Mouse (Mus musculus): ENCODE results near the gene Bcl2l2.
A peak's percentile ranks its signal among the peaks of the same experiment; 100 is the strongest.

Bcl2l2 gene

DNA sequence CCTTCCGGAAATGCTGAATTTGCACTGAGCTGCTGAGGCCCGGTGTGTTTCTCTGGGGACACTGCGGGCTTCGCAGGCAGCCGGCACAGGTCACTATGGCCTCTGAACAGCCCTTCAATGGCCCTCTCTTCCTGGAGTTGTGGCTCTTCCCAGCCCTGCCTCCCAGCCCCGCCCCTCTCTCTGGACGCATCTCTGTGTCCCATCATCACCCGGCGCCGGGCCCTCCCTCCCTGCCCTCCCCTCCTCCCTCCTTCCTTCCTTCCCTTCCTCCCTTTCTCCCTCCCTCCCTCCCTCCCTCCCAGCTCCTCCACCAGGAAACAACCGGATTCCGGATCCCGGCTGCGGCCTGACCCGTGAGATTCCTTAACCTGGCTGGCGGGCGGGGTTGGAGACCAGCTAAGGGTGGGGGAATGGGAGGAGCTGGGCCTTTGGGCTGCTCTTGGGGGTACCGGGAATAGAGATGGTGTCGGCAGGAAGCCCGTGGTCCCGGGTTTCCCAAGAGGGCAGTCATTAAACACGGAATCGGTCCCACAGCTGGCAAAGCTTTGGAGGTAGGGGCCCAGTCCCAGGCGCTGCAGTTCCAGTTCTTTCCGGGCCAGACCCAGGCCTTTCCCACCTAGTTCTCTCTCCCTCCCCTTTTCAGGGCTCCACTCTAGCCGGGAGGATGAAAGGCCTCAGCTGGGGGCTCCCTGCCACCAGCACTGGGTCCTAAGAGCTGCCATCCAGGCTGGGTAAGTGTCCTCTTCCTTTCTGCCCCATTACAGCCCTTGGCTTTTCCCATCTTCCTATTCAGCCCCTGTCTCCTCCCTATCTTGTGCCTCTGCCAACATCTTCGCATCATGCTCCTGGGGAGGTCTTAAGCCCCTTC lies at the start of gene Bcl2l2, which contains the start of gene Gm20521:
Bcl2l2 (plus strand) TSS at position 224 of the 868 bp plus-strand sequence.
Gm20521 (plus strand) TSS at position 288 of the 868 bp plus-strand sequence.
- TF ChIP-seq CTCF (conservative IDR thresholded peaks at IDR 0.05; ENCODE audit: low read length) (no peak), POU5F1 (IDR thresholded peaks at IDR 0.05; ENCODE audit: borderline replicate concordance, low read length) (no peak), NANOG (IDR thresholded peaks at IDR 0.05; ENCODE audit: borderline replicate concordance, low read length) (no peak)
- no peaks in the 10 kb centered on the region for H3K9me3 ChIP-seq (ENCODE audit: low read length)
- peaks cover 18% of the 10 kb centered on the region for H3K36me3 ChIP-seq (ENCODE audit: insufficient read depth, low read length)
- peaks cover 44% of the 10 kb centered on the region for H3K4me1 ChIP-seq (replicated peaks; ENCODE audit: low read depth, low read length)
- peak within 1 kb of the TSS; percentile 80 for H3K4me3 ChIP-seq (replicated peaks; ENCODE audit: low read length)
- peaks cover 3% of the 10 kb centered on the region; the same call in 1 of the 2 replicates for H3K27me3 ChIP-seq (ENCODE audit: insufficient read depth, low read length)

DNA sequence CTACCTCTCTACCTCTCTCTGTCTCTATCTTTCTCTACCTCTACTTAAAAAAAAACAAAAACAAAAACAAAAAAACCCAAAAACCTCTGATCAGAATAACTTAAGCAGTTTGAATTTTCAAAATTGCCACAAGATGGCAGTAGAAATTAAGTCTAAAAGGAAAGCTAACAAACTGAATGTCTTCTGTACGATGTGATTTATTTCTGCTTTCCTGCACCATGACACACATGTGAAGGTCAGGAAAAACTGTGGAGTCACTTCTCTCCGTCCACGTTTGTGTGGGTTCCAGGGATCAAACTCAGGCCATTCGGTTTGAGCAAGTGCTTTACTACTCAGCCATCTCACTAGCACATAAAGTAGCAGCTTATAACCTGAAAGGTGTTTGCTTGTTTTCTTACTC lies 39.7 kb upstream of the Bcl2l2 start:
- H3K4me3 ChIP-seq (replicated peaks; ENCODE audit: low read length), result no peak overlapping the region
- no peaks in the 10 kb centered on the region for H3K9me3 ChIP-seq (ENCODE audit: low read length)
- H3K27me3 ChIP-seq (ENCODE audit: insufficient read depth, low read length), result no peaks in the 10 kb centered on the region
- no peaks in the 10 kb centered on the region for H3K4me1 ChIP-seq (replicated peaks; ENCODE audit: low read depth, low read length)
- TF ChIP-seq POU5F1 (IDR thresholded peaks at IDR 0.05; ENCODE audit: borderline replicate concordance, low read length), result no peak
- TF ChIP-seq CTCF (conservative IDR thresholded peaks at IDR 0.05; ENCODE audit: low read length), result peak; percentile 11
- no peak for TF ChIP-seq NANOG (IDR thresholded peaks at IDR 0.05; ENCODE audit: borderline replicate concordance, low read length)
- H3K36me3 ChIP-seq (ENCODE audit: insufficient read depth, low read length), result no peaks in the 10 kb centered on the region

- H3K9me3 ChIP-seq (ENCODE audit: low read length), result no peaks in the 10 kb centered on the region
- no peaks in the 10 kb centered on the region for H3K4me1 ChIP-seq (replicated peaks; ENCODE audit: low read depth, low read length)
- no peaks in the 10 kb centered on the region for H3K27me3 ChIP-seq (ENCODE audit: insufficient read depth, low read length)
- 0 out of 2 replicates have a peak, but pooled peaks cover 4% of the 10 kb centered on the region for H3K36me3 ChIP-seq (ENCODE audit: insufficient read depth, low read length)
- H3K4me3 ChIP-seq (replicated peaks; ENCODE audit: low read length), result no peak overlapping the region
- TF ChIP-seq CTCF (conservative IDR thresholded peaks at IDR 0.05; ENCODE audit: low read length), result no peak
- no peak for TF ChIP-seq NANOG (IDR thresholded peaks at IDR 0.05; ENCODE audit: borderline replicate concordance, low read length)
These were observed 27.5 kb upstream of the Bcl2l2 start for GRCm38 (mm10) chr14:54855726-54856125.

DNA sequence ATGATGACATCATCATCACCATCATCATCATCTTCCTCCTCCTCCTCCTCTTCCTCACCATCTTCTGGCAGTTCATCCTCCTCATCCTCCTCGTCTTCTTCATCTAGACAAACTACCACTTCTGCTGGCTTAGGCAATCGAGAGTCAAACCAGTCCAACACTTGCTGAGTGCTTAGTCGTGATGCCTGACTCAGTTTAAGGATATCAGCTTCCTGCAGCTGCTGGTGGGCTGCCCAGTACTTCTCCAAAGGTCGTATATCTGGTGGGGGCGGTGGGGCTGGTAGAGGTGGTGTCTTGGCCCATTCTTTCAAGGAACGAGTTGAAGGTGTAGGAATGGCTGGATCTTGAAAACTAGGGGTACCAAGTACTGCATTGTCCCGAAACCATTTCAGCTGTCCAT lies 26.5 kb upstream of the Bcl2l2 start:
- no peaks in the 10 kb centered on the region for H3K4me1 ChIP-seq (replicated peaks; ENCODE audit: low read depth, low read length)
- H3K4me3 ChIP-seq (replicated peaks; ENCODE audit: low read length), result no peak overlapping the region
- H3K9me3 ChIP-seq (ENCODE audit: low read length), result no peaks in the 10 kb centered on the region
- H3K27me3 ChIP-seq (ENCODE audit: insufficient read depth, low read length), result no peaks in the 10 kb centered on the region
- TF ChIP-seq CTCF (conservative IDR thresholded peaks at IDR 0.05; ENCODE audit: low read length) (no peak), POU5F1 (IDR thresholded peaks at IDR 0.05; ENCODE audit: borderline replicate concordance, low read length) (no peak), NANOG (IDR thresholded peaks at IDR 0.05; ENCODE audit: borderline replicate concordance, low read length) (no peak)
- H3K36me3 ChIP-seq (ENCODE audit: insufficient read depth, low read length), result 0 out of 2 replicates have a peak, but pooled peaks cover 4% of the 10 kb centered on the region

DNA sequence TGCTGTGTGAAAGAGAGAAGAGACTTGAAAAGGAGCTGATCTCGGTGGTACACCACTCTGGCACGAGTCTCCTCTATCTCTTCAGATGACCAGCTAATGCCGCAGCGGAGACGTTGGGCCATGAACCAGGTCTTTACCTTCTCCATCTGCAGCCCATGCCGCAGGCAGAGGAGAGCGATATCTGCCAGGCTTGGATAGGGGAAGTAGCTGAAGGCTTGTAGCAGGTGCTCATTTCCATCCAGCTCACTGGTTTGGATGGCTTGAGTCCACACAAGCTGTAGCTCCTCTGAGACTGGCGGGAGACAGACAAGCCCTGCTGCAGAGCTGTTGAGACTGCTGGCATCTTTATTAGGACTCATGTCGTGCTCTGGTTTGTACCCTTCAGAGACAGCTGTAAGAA lies 25.3 kb upstream of the Bcl2l2 start:
- Histone ChIP-seq H3K27me3 (ENCODE audit: insufficient read depth, low read length) (no peaks in the 10 kb centered on the region), H3K4me1 (replicated peaks; ENCODE audit: low read depth, low read length) (no peaks in the 10 kb centered on the region), H3K36me3 (ENCODE audit: insufficient read depth, low read length) (0 out of 2 replicates have a peak, but pooled peaks cover 4% of the 10 kb centered on the region), H3K4me3 (replicated peaks; ENCODE audit: low read length) (no peak overlapping the region), H3K9me3 (ENCODE audit: low read length) (no peaks in the 10 kb centered on the region)
- TF ChIP-seq CTCF (conservative IDR thresholded peaks at IDR 0.05; ENCODE audit: low read length), result no peak
- TF ChIP-seq POU5F1 (IDR thresholded peaks at IDR 0.05; ENCODE audit: borderline replicate concordance, low read length), result no peak
- TF ChIP-seq NANOG (IDR thresholded peaks at IDR 0.05; ENCODE audit: borderline replicate concordance, low read length), result no peak

DNA sequence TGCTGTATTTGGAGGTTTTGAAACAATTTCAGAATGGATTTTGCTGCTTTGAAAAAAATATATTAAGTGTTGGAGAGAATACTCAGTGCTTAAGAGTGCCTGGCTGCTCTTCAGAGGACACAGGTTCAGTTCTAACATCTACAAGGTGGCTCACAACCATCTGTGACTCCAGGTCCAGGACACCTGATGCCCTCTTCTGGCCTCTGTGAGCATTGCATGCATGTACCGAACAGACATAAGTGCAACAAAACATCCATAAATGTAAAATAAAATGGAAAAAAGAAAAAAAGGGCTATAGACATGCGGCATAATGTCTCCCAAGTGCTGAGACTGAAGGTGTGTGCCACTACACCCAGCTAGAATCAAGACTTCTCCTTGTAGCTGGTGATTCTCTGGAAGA lies 22.7 kb upstream of the Bcl2l2 start:
- Histone ChIP-seq H3K4me3 (replicated peaks; ENCODE audit: low read length) (no peak overlapping the region), H3K27me3 (ENCODE audit: insufficient read depth, low read length) (no peaks in the 10 kb centered on the region), H3K4me1 (replicated peaks; ENCODE audit: low read depth, low read length) (peaks cover 12% of the 10 kb centered on the region), H3K9me3 (ENCODE audit: low read length) (no peaks in the 10 kb centered on the region), H3K36me3 (ENCODE audit: insufficient read depth, low read length) (0 out of 2 replicates have a peak, but pooled peaks cover 4% of the 10 kb centered on the region)
- TF ChIP-seq POU5F1 (IDR thresholded peaks at IDR 0.05; ENCODE audit: borderline replicate concordance, low read length) (no peak), CTCF (conservative IDR thresholded peaks at IDR 0.05; ENCODE audit: low read length) (peak; percentile 44)

DNA sequence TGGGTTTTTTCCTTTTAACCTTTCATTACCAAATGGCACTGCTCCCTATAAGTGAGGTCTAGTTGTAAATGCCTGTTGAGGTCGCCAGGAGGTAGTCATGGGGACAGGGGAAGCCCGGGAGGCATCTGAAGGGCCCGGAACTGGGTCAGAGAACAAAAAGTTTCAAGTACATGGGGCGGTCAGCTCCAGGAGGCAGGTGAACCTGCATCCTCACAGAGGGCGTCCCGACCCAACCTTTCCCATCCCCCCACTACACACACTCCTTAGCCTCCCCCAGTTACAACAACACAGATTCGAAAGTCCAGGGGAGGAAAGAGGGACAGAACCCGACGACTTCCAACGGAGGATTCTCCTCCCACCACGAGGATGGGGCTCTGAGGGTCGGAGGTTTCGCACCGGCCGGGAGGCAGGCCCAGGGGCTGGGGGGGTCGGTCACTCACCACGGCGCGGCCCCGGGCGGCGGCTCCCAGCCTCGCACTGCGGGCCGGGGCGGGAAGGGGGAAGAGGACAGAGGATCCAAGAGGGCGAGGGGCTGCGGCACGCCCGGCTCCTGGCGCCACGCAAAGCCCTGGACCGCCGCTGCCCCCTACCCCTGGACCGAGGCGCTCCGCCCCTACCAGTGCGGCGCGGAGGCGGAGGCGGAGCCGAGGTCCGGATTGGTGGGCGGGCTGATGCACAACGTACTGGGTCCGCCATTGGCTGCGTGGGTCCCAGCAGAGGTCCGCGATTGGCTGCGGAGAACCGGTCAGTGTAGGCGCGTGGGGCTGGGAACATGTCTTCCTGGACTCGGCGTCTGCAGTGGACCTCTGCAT lies 19.5 kb upstream of the Bcl2l2 start:
- Histone ChIP-seq H3K4me3 (replicated peaks; ENCODE audit: low read length) (peak overlapping the region; percentile 94), H3K4me1 (replicated peaks; ENCODE audit: low read depth, low read length) (peaks cover 20% of the 10 kb centered on the region), H3K9me3 (ENCODE audit: low read length) (no peaks in the 10 kb centered on the region), H3K27me3 (ENCODE audit: insufficient read depth, low read length) (no peaks in the 10 kb centered on the region), H3K36me3 (ENCODE audit: insufficient read depth, low read length) (no peaks in the 10 kb centered on the region)
- TF ChIP-seq CTCF (conservative IDR thresholded peaks at IDR 0.05; ENCODE audit: low read length), result no peak
- no peak for TF ChIP-seq POU5F1 (IDR thresholded peaks at IDR 0.05; ENCODE audit: borderline replicate concordance, low read length)
- TF ChIP-seq NANOG (IDR thresholded peaks at IDR 0.05; ENCODE audit: borderline replicate concordance, low read length), result no peak

GRCm38 (mm10) chr14:54864313-54865036 lies 18.7 kb upstream of the Bcl2l2 start:
- peak overlapping the region; percentile 94 for H3K4me3 ChIP-seq (replicated peaks; ENCODE audit: low read length)
- H3K27me3 ChIP-seq (ENCODE audit: insufficient read depth, low read length), result no peaks in the 10 kb centered on the region
- TF ChIP-seq CTCF (conservative IDR thresholded peaks at IDR 0.05; ENCODE audit: low read length) (no peak), POU5F1 (IDR thresholded peaks at IDR 0.05; ENCODE audit: borderline replicate concordance, low read length) (no peak), NANOG (IDR thresholded peaks at IDR 0.05; ENCODE audit: borderline replicate concordance, low read length) (no peak)
- H3K4me1 ChIP-seq (replicated peaks; ENCODE audit: low read depth, low read length), result peaks cover 20% of the 10 kb centered on the region
- no peaks in the 10 kb centered on the region for H3K9me3 ChIP-seq (ENCODE audit: low read length)
- H3K36me3 ChIP-seq (ENCODE audit: insufficient read depth, low read length), result no peaks in the 10 kb centered on the region

Data from E14TG2a.4 (cell line).